Mouse (Mus musculus) G1E (cell line): ENCODE measurements around the gene Syne2. TPM values are rescaled to one million over a fixed set of nuclear protein-coding genes. Genes with fewer than 3 reads are reported as not detected.
A peak's percentile ranks its signal among the peaks of the same experiment; 100 is the strongest.

Experiments used
- ATAC-seq: 2 replicates; pipeline ENCODE4 v1.8.0; 2016; ENCODE audit warnings: mild to moderate bottlenecking; ENCODE audit not compliant: insufficient number of reproducible peaks, poor library complexity, low FRiP score, severe bottlenecking; ENCODE audit errors: extremely low read depth
- DNase-seq: peaks from one replicate; pipeline ENCODE4 v3.0.0; 2012; ENCODE audit warnings: low spot score
- H3K27me3 ChIP-seq: 2 replicates; pipeline ENCODE4 v1.6.1; 2012; ENCODE audit warnings: mild to moderate bottlenecking, low read length, inconsistent platforms; ENCODE audit not compliant: insufficient read depth
- H3K36me3 ChIP-seq: replicated peaks from 2 replicates; pipeline ENCODE3; 2012; ENCODE audit warnings: mild to moderate bottlenecking, inconsistent platforms
- H3K4me1 ChIP-seq: 2 replicates; pipeline ENCODE4 v1.6.1; 2012; ENCODE audit warnings: low read depth, low read length, inconsistent platforms, mixed read lengths; ENCODE audit not compliant: insufficient read depth
- H3K4me3 ChIP-seq: 2 replicates; pipeline ENCODE4 v1.5.1; 2012; ENCODE audit warnings: low read depth, mild to moderate bottlenecking, inconsistent platforms, low read length, moderate library complexity, mixed read lengths
- H3K9me3 ChIP-seq: replicated peaks from 2 replicates; pipeline ENCODE4 v1.6.1; 2012; ENCODE audit warnings: inconsistent platforms
- CTCF ChIP-seq: IDR thresholded peaks from 2 replicates; pipeline ENCODE4 v1.5.1; 2012; ENCODE audit warnings: low read depth, low read length, inconsistent platforms, mixed read lengths
- GATA1 ChIP-seq: IDR thresholded peaks from 2 replicates; pipeline ENCODE4 v1.6.1; 2012; ENCODE audit warnings: borderline replicate concordance, low read length, inconsistent platforms, mixed read lengths
- GATA2 ChIP-seq: IDR thresholded peaks from 2 replicates; pipeline ENCODE4 v1.6.1; 2012; ENCODE audit warnings: low read depth, low read length, inconsistent platforms, borderline replicate concordance
- POLR2AphosphoS5 ChIP-seq: IDR thresholded peaks from 2 replicates; pipeline ENCODE4 v1.6.1; 2012; ENCODE audit warnings: low read depth, low read length, inconsistent platforms; ENCODE audit not compliant: insufficient replicate concordance
- TAL1 ChIP-seq: conservative IDR thresholded peaks from 2 replicates; pipeline ENCODE4 v1.6.1; 2012; ENCODE audit warnings: low read depth, low read length, inconsistent platforms, mixed read lengths
- polyA plus RNA-seq: library from polyadenylated mRNA; stranded (reverse); fragments of >175 nt; gene quantifications from 2 replicates; pipeline ENCODE4 v1.2.3, GENCODE M21; 2012
- total RNA-seq, 2 experiments: library from RNA; stranded (forward) in 1 of 2; stranded (reverse) in 1 of 2; fragments of 200-1000 nt in 1 of 2; fragments of >200 nt in 1 of 2; fragmentation: Nextera tagmentation in 1 of 2; gene quantifications; 2 replicates each; pipeline ENCODE4 v1.2.3; 2014 to 2017

The Syne2 gene
- total and polyA plus RNA-seq, 3 experiments, result 0.82 TPM; not detected in 2

GRCm38 (mm10) chr12:75998416-75998815, 180.5 kb downstream of the Syne2 start:
- ATAC-seq (no peak), DNase-seq (no peak)
- H3K36me3 ChIP-seq, result no peaks in the 10 kb centered on the region
- H3K27me3 ChIP-seq, result peaks cover 8% of the 10 kb centered on the region
- TF ChIP-seq GATA2 (no peak), TAL1 (no peak), POLR2AphosphoS5 (no peak), CTCF (no peak), GATA1 (no peak)
- no peaks in the 10 kb centered on the region for H3K9me3 ChIP-seq
- H3K4me3 ChIP-seq, result no peak overlapping the region
- no peaks in the 10 kb centered on the region for H3K4me1 ChIP-seq

GRCm38 (mm10) chr12:76004697-76005249, 186.8 kb downstream of the Syne2 start:
- Histone ChIP-seq H3K4me1 (peaks cover 4% of the 10 kb centered on the region), H3K4me3 (no peak overlapping the region), H3K9me3 (no peaks in the 10 kb centered on the region), H3K27me3 (peaks cover 22% of the 10 kb centered on the region), H3K36me3 (no peaks in the 10 kb centered on the region)
- ATAC-seq, result no peak; the same call in 1 of the 2 replicates
- TF ChIP-seq GATA2, result no peak
- no peak for TF ChIP-seq POLR2AphosphoS5
- DNase-seq, result no peak

- Histone ChIP-seq H3K4me1 (peaks cover 11% of the 10 kb centered on the region), H3K36me3 (no peaks in the 10 kb centered on the region), H3K27me3 (peaks cover 26% of the 10 kb centered on the region), H3K9me3 (no peaks in the 10 kb centered on the region), H3K4me3 (no peak overlapping the region)
- DNase-seq, result no peak
- ATAC-seq, result no peak
- TF ChIP-seq GATA2 (no peak), TAL1 (no peak), CTCF (no peak), POLR2AphosphoS5 (no peak), GATA1 (no peak)
Observed at GRCm38 (mm10) chr12:76008991-76009390, 191.1 kb downstream of the Syne2 start.

- Histone ChIP-seq H3K4me1 (peaks cover 10% of the 10 kb centered on the region), H3K9me3 (no peaks in the 10 kb centered on the region), H3K4me3 (no peak overlapping the region), H3K36me3 (no peaks in the 10 kb centered on the region), H3K27me3 (peaks cover 26% of the 10 kb centered on the region)
- ATAC-seq, result peak; percentile 80
- no peak for TF ChIP-seq GATA2
- TF ChIP-seq TAL1, result peak; percentile 28; the same call in 1 of the 2 replicates
- DNase-seq, result no peak
Observed at GRCm38 (mm10) chr12:76012789-76013188, 194.9 kb downstream of the Syne2 start.

DNA sequence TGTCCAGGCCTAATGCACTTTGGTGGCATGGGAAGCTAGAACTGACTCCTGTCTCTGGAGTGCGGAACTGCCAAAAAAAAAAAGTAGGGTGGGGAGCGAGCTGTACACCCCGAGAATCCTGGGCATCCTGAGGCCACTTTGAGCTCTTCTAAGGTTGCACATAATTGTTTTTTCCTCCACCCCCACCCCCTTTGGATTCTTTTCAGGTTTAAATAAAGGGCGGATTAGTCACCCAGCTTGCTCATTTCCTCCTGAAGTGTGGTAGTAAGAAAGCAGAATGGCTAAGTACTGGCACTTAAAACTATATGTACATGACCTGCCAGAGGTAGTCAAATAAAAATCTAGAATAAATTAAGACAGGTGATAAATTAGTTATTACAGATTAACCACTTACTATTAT, 195.5 kb downstream of the Syne2 start:
- no peak for DNase-seq
- Histone ChIP-seq H3K27me3 (peaks cover 27% of the 10 kb centered on the region), H3K4me3 (no peak overlapping the region), H3K4me1 (peaks cover 10% of the 10 kb centered on the region), H3K36me3 (no peaks in the 10 kb centered on the region), H3K9me3 (no peaks in the 10 kb centered on the region)
- TF ChIP-seq GATA2 (no peak), GATA1 (no peak), CTCF (no peak), POLR2AphosphoS5 (no peak), TAL1 (no peak)
- no peak for ATAC-seq

DNA sequence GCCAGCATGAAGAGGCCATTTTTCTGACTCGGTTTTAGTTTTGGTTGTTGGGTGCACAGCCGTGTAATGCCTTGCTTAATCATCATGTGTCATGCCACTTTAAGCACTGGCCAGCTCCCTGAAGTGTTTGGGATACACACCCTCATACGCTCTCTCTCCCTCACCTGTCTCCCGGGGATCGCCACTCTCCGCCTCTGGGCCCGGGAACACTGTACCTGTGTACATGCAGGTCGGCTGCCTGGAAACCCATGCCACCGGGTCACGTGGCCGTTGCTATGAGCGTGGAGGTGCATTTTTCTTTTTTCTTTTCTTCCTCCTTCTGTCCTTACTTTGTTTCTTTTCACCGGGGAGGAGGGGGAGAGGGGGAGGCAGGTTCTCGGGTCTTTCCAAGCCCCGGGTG, 197.1 kb downstream of the Syne2 start:
- no peaks in the 10 kb centered on the region for H3K9me3 ChIP-seq
- no peaks in the 10 kb centered on the region for H3K36me3 ChIP-seq
- ATAC-seq (no peak), DNase-seq (no peak)
- TF ChIP-seq POLR2AphosphoS5, result no peak
- no peak for TF ChIP-seq TAL1
- TF ChIP-seq GATA1, result no peak
- TF ChIP-seq GATA2, result no peak
- no peak for TF ChIP-seq CTCF
- H3K27me3 ChIP-seq, result peaks cover 25% of the 10 kb centered on the region
- H3K4me1 ChIP-seq, result peaks cover 10% of the 10 kb centered on the region
- H3K4me3 ChIP-seq, result no peak overlapping the region

- H3K36me3 ChIP-seq, result no peaks in the 10 kb centered on the region
Observed at GRCm38 (mm10) chr12:76015489-76015888, 197.6 kb downstream of the Syne2 start.

More at GRCm38 (mm10) chr12:76015489-76015888, 197.6 kb downstream of the Syne2 start:
- Histone ChIP-seq H3K27me3 (peaks cover 29% of the 10 kb centered on the region), H3K9me3 (no peaks in the 10 kb centered on the region), H3K4me3 (no peak overlapping the region), H3K4me1 (peaks cover 10% of the 10 kb centered on the region)
- TF ChIP-seq TAL1 (no peak), POLR2AphosphoS5 (no peak), GATA2 (no peak), CTCF (no peak), GATA1 (no peak)
- ATAC-seq (no peak), DNase-seq (no peak)
